Mouse (Mus musculus) erythroid progenitor cell, adult 5-6 weeks (primary cell): ENCODE results near the gene Ghrh. TPM values are rescaled to one million over a fixed set of nuclear protein-coding genes. Genes with fewer than 3 reads are reported as not detected.
"Not testable (repeated sequence)": the region's sequence is repeated elsewhere in the genome, so short reads cannot be mapped to it uniquely, and the experiment has no call there.

Source experiments
- ATAC-seq: replicated peaks from 2 replicates; pipeline ENCODE4 v1.8.0; 2016; ENCODE audit warnings: moderate number of reproducible peaks, mild to moderate bottlenecking, moderate TSS enrichment, inconsistent platforms; ENCODE audit not compliant: poor library complexity, low FRiP score, severe bottlenecking
- total RNA-seq, 2 experiments: library from RNA; stranded (forward) in 1 of 2; stranded (reverse) in 1 of 2; fragments of 150-400 nt in 1 of 2; fragments of 186-747, 209-891 nt in 1 of 2; gene quantifications; 2 replicates each; pipeline versions ENCODE4 v1.2.3 to v1.2.4; 2015 to 2017; ENCODE audit warnings: low replicate concordance in 2 of 2

The Ghrh gene
- total RNA-seq (2015; ENCODE audit: low replicate concordance) (not detected in 2 replicates), total RNA-seq (2017; ENCODE audit: low replicate concordance) (not detected in 2 replicates)

DNA sequence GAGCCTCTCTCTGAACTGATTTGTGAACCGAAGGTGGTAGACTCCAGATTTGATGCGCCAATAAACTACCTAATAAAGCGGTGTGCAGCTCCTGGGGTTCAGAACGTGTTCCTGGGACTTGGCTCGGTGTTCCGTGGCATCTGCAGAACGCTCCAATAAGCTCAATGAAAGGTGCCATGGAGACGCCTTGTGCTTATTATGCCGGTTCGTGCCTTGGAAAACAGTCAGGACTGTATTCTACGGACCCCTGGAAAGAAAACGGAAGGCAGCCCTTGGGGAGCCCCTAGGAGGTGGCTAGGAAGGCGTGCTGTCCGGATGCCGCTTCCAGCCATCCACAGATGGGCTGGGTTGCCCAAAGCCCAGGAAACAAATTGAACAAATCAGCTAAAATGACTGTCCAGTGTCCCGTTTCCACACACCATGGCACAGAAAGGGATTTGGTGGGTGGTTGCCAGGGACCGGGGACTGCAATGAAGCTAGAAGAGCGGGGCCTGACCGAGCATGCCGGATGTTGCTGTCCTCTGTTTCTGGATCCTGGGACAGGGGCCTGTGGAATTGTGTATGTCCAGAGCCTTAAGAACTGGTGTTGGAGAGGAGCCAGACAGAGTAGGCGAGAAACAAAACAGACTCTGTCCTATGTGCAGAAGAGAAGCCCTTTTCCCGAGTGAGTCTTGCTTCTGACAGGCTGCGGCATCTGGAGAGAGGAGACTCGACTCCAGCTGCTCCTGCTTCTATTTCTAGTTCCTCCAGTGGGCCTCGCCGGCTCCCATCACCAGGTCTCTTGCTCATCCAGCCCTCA lies at the start of gene Ghrh:
TSS of gene Ghrh (minus strand) at position 146 of the 799 bp plus-strand sequence.
- no peak for ATAC-seq

DNA sequence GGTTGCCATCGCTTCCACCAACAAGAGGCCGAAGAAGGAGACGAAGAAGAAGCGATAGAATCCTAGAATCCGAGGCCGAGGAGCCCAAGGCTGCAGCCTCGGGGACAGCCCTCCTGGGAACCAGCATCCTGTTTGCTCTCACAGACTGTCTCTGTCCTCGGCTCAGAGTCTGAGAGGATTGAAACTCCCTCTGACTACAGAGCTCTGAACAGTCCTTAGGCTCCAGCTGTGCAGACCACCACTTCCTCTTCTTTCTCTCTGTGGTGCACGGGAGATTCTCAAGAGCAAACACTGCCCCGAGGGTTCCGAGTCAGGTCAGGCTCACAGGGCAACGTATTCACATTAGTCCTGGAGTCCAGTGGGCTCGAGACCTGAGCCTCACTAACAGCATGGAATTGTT lies 48.7 kb upstream of the Ghrh start:
- no peak for ATAC-seq

DNA sequence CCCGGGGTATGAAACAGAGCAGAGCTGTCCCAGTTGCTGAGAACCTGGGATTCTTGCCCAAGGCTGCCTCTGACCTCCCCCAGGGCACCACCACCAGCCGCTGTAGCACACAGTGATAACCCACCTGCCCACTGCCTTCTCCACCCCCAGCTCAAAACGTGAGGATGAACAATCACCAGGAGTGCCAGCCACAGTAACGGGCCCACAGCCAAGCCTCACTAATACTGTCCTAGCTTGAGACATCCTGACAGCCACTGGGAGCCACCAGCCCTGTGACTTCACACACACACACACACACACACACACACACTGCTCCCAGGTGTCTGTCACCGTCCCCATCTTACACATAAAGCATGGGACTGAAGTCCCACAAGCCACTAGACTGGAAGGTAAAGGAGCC lies 48.1 kb upstream of the Ghrh start:
- ATAC-seq = no peak

DNA sequence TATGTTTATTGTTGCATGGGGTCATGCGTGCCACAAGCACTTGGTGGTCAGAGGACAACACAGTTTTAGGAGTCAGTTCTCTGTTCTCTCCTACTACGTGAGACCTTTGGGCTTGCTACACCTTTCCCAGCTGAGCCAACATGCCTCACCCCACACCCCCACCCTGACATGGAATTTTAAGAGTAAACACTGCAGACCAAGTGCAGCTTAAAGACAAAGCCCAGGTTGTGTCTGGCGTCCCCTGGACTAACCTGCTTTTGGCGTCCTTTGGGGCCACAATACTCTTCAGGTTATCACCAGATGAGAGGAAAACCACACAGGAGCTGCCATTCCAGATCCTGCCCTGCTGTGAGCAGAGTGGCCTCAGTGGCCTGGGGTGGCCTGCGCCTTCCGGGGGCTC lies 47.6 kb upstream of the Ghrh start:
- no peak for ATAC-seq

DNA sequence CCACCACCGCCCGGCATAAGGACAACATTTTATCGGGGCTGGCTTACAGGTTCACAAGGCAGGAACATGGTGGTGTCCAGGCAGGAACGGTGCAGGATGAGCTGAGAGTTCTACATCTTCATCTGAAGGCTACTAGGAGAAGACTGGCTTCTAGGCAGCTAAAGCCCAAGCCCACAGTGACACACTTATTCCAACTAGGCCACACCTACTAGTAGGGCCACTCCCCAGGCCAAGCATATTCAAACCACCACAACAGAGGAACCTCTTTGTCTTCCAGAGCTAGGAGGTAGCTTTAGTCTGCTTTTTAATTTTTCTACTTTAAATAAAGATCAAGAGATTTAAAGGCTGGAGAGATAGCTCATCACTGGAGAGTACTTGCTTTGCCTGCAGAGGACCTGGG lies 46.2 kb upstream of the Ghrh start:
- no peak for ATAC-seq

DNA sequence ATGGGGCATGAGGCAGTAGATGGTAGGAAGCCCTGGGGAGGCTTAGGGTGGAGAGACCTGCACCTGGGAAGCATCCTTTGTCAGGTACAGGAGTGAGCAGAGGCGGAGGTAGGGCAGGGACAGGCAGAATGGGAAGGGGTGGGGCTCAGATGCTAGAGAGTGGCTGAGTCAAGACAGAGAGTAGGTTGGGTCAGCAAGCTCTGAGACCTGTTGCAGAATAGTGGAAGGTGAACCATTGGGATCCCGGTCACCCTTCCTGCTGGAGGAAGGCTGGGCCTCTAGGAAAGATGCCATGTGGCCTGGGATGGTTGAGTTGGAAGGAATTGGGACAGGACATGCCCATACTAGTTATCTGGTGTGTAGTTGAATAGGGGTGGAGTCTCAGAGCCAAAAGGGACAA lies 45.0 kb upstream of the Ghrh start:
- ATAC-seq = no peak

DNA sequence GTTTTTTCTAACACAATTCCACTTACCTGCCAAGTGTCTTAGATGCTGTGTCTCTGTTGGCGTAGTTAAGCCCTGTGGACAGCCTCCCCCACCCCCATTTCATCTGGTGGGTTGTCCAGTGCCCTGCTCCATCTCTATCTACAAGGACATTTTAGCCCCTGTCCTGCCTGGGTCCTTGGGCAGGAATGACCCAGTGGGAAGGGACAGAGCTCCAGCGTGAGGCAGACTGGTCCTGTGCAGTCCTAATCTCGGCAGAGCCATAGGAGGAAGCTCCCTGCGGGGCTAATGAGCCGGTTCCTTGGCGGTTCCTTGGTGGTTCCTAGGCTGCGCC lies 42.2 kb upstream of the Ghrh start:
- no peak for ATAC-seq

DNA sequence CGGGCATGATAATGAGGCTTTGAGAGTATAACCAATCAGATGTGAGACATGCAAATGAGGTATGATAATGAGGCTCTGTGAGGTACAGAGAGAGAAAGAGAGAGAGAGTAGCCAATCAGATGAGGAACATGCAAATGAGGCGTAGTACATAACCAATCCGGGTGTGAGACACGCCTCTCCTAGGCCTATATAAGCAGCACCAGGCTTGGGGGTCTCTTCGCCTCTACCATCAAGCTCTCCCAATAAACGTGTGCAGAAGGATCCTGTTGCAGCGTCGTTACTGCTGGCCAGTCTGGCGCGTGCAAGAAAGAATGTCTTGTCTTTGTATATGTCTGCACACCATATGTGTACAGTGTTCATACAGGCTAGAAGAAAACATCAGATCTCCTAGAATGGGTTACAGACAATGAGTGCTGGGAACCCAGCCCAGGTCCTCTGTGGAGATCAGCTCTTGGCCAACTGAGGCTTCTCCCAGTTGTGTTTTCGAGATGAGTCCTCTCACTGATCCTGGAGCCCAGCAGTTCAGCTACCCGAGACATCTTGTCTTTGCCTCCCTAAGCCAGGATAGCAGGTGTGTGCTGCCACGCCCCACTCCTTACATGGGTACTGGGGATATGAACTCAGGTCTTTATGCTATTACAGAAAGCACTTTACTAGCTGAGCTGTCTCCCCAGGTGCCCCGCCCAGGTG lies 41.7 kb upstream of the Ghrh start:
- ATAC-seq = not testable (repeated sequence)

DNA sequence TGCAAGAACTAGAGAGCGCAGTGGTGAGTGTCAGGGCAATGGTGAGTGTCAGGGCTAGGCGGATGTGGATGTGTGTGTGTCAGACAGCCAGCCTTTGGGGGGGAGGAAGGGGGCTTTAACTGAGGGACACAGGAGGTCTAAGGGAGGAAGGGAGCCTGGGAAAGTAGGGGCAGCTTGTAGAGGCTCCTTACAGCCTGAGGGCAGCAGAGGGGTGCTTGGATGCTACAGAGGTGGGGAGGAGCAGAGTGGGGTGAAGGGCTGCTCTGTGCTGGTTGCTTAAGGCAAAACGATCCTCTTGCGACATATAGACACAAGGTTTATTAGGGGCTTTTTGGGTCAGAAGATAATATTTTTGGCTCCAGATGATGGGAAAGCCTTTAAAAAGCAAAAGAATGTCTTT lies 37.5 kb upstream of the Ghrh start:
- no peak for ATAC-seq

DNA sequence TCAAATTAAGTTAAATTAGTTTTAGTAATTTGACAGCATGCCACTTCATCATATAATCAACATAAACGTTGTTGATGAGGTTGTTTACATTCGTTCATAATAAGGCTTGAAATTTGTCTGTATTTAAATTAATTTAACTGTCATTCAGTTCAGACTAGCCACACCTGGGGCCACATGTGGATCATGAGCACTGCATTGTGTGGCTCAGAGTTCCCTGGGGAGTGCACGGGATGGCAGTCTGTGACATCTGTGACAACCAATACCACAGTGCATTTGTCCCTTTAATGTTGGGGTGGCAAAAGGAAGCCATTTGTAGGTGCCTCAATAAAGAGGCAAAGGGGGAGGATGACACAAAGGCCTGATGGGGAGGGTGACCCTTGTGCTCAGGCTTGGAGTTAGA lies 29.7 kb upstream of the Ghrh start:
- ATAC-seq = no peak

DNA sequence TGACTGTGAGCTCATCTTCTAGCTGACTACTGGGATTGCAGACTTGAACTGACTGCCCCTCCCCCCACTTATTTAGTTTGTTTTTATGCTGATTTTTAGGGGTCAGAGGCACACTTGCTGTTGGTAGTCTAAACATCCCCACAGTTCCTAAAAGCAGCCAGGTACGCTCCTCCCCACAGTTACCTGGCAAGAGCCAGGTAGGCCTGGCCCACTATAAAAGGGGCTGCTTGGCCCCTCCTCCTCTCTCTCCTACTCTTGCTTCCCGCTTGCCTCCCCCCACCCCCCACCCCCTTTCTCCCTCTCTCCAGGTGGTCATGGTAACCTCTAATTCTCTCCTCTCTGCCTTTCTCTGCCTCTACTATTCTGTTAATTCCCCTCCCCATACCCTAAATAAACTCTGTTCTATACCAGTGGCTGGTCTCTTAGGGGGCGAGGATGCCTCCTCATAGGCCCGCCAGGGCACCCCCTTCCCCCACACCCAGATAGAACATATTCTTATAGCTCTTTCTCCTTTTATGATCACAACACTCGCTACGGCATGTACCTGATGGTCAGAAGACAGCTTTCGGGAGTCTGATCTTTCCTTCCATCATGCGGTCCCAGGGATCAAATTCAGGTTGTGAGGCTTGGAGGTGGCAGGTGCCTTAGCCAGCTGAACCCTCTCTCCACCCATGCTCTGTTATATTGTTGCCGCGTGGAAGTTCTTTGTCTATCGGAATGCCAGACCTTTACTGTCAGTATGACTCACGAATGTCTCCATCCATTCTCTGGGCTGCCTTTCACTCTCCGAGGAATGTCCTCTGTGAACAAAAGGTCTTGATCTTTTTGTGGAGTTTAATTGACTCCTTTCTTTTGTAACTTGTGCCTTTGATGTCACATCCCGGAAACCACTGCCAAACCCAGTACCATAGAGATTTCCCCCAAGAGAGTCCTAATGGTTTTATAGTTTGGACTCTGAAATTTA lies 28.8 kb upstream of the Ghrh start:
- no peak for ATAC-seq

DNA sequence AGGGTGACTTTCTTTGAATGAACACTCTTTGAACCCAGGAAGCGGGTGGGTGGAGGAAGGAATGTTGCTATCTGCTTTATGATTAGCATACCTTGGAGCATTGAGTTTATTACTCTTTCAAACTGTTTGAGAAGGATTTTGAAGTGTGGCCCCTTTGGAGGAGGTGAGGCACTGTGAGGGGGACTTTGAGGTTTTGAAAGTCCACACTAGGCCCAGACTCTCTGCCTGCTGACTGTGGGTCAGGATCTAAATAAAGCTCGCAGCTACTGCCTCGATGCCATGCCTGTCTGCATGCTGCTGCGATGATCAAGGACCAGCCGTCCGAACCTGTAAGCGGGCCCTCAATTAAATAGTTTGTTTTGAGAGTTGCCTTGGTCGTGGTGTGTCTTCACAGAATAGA lies 27.7 kb upstream of the Ghrh start:
- no peak for ATAC-seq

DNA sequence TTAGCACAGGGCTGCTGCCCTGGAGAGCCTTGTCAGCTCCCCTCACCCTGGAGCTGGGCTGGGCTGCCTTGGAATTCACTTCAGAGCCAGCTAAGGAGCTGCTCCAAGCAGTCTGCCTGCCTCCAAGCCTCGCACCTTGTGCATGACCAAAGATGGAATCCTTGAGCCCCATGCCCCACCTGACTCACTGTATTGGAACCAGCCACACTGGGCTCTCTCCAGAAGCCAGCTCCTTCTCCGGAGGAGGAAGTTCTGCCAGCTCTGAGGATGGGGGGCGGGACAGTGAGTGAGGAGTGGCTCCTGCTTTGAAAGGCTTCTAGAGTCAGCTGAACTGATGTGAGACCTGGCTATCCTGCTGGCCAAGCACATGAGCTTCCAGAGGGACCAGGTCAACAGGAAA lies 26.4 kb upstream of the Ghrh start:
- ATAC-seq = 0 out of 2 replicates have a peak, but pooled peaks have one; percentile 21

DNA sequence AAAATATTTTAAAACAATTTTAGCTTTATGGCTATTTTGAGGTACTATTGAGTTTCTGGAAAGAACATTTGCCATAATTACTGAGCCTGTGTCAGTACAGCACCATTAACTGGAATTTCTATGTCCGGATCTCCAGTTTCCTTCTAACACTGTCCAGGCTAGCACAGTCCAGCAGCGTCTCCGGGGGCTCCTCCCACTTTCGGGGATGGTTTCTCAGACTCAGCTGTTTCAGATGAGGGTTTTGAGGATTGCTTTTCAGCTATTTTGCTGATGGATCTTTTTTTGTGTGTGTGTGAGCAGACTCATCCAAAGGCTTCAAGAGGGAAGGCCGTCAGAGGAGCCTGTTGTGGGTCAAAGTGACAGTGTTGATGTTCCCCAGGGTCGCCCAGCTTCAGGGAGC lies 24.4 kb upstream of the Ghrh start:
- ATAC-seq = no peak

DNA sequence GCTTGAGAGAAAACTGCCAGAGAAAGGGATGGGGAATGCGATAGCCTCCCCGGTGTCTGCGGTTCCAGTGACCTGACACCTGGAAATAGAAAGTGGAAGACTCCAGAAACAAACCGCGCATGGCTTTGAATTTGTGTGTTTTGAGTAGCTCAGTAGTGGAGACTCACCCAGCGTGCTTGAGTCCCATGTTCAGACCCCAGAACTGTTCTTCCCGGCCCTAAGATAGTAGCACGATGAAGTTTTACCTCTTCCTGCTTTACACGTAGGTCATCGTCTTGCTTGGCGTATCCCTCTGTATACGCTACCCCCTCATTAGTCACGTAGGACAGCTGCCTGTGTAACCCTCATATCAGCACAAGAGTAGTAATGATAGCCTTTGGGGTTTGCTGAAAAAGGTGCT lies 20.7 kb upstream of the Ghrh start:
- peak; percentile 20; the same call in 1 of the 2 replicates for ATAC-seq

DNA sequence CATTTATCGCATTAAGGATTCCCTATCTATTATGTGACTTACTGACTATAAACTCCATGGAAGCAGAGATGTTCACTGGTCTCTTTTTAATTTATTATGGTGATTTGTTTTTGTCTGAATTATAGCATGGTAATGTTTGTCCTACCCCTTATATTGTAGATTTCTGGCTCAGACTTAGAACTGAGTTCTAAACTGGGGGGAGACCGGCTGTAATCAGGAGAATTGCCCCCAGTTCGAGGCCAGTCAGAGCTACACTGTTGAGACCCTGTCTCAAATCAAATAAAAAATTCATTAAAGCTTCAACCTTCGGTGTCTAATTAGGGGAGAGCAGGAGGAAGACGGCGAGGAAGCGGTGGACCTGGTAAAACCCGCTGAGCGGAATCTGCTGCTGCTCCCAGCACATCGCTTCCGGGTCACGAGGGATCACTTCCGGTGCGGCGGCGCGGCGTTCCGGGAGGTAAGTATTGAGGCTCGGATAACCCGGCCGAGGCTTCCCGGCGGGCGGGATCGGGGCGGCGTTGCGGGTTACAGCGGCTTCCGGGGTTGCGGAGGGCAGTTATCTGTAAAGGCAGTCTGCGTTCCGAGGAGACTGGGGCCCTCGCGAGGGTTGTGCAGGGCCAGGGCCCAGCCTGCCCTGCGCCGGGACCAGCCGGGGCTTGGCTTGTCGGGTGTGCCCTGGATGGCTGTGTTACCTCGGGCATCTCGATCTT lies 20.0 kb upstream of the Ghrh start, which contains the start of gene Manbal:
TSS of gene Manbal (plus strand) at position 411 of the 710 bp plus-strand sequence.
- peak; percentile 90 for ATAC-seq

DNA sequence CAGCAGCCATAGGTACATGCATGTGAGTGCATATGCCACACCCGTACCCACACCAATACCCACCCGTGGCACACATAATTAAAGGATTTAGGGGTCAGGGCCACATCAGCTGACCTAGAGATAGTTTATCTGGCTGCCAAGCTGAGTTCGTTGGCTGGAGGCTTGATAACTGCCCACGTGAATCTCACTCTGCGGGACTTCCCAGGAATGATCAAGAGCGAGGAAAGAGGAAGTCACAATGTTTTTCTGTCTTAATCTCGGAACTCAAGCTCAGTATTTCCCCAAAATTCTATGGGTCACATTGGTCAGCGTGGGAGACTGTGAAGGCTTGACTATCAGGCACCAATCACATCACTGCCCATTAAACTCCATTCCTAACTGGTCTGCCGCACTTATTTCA lies 19.5 kb upstream of the Ghrh start:
- ATAC-seq = no peak

DNA sequence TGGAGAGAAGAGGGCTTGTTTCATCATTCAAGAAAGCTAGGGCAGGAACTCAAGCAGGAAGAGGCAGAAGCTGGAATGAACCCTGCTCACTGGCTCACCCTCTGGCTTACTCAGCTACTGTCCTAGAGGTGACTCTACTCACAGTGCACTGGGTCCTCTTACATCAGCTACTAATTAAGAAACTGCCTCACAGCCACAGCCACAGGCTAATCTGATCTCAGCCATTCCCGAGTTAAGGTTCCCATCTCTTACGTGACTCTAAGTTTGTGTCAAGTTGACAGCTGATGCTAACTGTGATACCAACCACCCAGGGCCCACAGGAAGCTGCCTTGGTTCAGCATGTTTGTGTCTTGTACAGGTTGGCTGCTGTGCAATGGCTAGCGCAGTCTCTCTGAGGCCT lies 15.7 kb upstream of the Ghrh start:
- ATAC-seq = no peak

DNA sequence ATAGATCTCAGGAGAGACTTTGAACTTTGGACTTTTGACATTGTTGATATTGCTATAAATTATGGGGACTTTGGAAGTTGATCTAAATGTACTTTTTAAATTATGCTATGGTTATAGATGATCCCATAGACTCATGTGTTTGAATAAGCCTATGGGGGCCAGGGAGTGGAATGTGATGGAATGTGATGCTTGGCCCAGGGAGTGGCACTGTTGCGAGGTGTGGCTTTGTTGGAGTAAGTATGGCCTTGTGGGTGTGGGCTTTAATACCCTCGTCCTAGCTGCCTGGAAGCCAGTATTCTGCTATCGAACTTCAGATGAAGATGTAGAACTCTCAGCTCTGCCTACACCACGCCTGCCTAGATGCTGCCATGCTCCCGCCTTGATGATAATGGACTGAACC lies 12.7 kb upstream of the Ghrh start:
- ATAC-seq = no peak

DNA sequence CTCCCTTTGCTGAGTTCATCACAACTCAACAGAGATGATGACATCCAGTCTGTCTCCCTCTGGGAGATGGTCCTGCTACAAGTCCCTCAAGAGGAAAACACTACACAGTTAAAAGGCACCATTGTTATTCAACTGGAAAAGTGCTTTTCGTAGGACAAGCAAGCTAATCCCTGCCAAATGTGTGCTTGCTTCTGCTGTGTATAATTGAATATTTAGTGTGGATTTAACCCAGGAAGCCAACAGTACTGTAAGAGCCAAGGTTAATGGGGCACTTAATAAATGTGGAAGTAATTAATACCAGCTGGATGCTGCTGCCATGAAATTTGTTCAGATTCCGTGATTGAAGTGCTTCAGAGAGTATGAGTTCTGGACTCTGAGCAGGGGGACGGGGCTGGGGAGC lies 6.8 kb upstream of the Ghrh start:
- no peak for ATAC-seq
